Mouse (Mus musculus) NIH3T3 (cell line): ENCODE results near the gene Ltb4r2.

Source experiments
- DNase-seq: peaks from one replicate; pipeline ENCODE4 v3.0.0-alpha.2; 2012; ENCODE audit warnings: low read depth

The Ltb4r2 gene

GRCm38 (mm10) chr14:55761163-55761562 lies at the start of gene Ltb4r2:
TSS of gene Ltb4r2 (plus strand) at chr14:55761428.
- DNase-seq: no peak

- DNase-seq: no peak
These were observed 49.4 kb upstream of the Ltb4r2 start for GRCm38 (mm10) chr14:55711786-55712185.

- no peak for DNase-seq
These were observed 48.1 kb upstream of the Ltb4r2 start for GRCm38 (mm10) chr14:55713007-55713728.

GRCm38 (mm10) chr14:55713729-55714122 lies 47.5 kb upstream of the Ltb4r2 start, which contains the start of gene Tgm1:
TSS of gene Tgm1 (minus strand) at chr14:55713926.
- DNase-seq: no peak

- DNase-seq: peak; percentile 37
These were observed 46.3 kb upstream of the Ltb4r2 start for GRCm38 (mm10) chr14:55714893-55715292.

- no peak for DNase-seq
These were observed 45.0 kb upstream of the Ltb4r2 start for GRCm38 (mm10) chr14:55716271-55716670.

- no peak for DNase-seq
These were observed 44.3 kb upstream of the Ltb4r2 start for GRCm38 (mm10) chr14:55716884-55717283.

GRCm38 (mm10) chr14:55719737-55720136 lies 41.5 kb upstream of the Ltb4r2 start:
- no peak for DNase-seq

GRCm38 (mm10) chr14:55720666-55721065 lies 40.6 kb upstream of the Ltb4r2 start:
- DNase-seq: no peak

GRCm38 (mm10) chr14:55721076-55721475 lies 40.2 kb upstream of the Ltb4r2 start:
- no peak for DNase-seq

- DNase-seq: peak; percentile 94
These were observed 39.4 kb upstream of the Ltb4r2 start, which contains the start of gene Rabggta for GRCm38 (mm10) chr14:55721700-55722437. TSS of gene Rabggta (minus strand) at chr14:55722263.

GRCm38 (mm10) chr14:55722438-55722945 lies 38.7 kb upstream of the Ltb4r2 start:
- no peak for DNase-seq

- no peak for DNase-seq
These were observed 37.8 kb upstream of the Ltb4r2 start for GRCm38 (mm10) chr14:55723433-55723832.

- peak; percentile 86 for DNase-seq
These were observed 36.8 kb upstream of the Ltb4r2 start for GRCm38 (mm10) chr14:55724411-55724871.

GRCm38 (mm10) chr14:55726261-55726660 lies 35.0 kb upstream of the Ltb4r2 start:
- DNase-seq: no peak

GRCm38 (mm10) chr14:55727889-55728685 lies 33.1 kb upstream of the Ltb4r2 start:
- no peak for DNase-seq

GRCm38 (mm10) chr14:55730116-55730515 lies 31.1 kb upstream of the Ltb4r2 start:
- peak; percentile 74 for DNase-seq

- DNase-seq: no peak
These were observed 30.6 kb upstream of the Ltb4r2 start for GRCm38 (mm10) chr14:55730531-55731032.

- DNase-seq: no peak
These were observed 27.3 kb upstream of the Ltb4r2 start for GRCm38 (mm10) chr14:55733889-55734288.

- peak; percentile 6 for DNase-seq
These were observed 26.4 kb upstream of the Ltb4r2 start for GRCm38 (mm10) chr14:55734869-55735268.

- DNase-seq: no peak
These were observed 25.9 kb upstream of the Ltb4r2 start for GRCm38 (mm10) chr14:55735334-55735733.

GRCm38 (mm10) chr14:55735758-55736157 lies 25.5 kb upstream of the Ltb4r2 start:
- no peak for DNase-seq
